Mouse (Mus musculus) bone marrow, adult 2 months (tissue): ENCODE data around the gene Smyd3.

ENCODE experiments used
- CTCF ChIP-seq: fragments of 200-500 bp; IDR thresholded peaks from 2 replicates; pipeline ENCODE4 v1.5.1; 2011; ENCODE audit warnings: low read length, control low read depth; ENCODE audit not compliant: control insufficient read depth, insufficient read depth
- POLR2A ChIP-seq: fragments of 200-500 bp; IDR thresholded peaks from 2 replicates; pipeline ENCODE4 v1.6.1; 2011; ENCODE audit warnings: low read depth, mild to moderate bottlenecking, control low read depth, low read length, borderline replicate concordance; ENCODE audit not compliant: control insufficient read depth

- TF ChIP-seq CTCF (no peak), POLR2A (no peak)
Measured at GRCm38 (mm10) chr1:178929531-178929930, 588.3 kb downstream of the Smyd3 start.
